Mouse (Mus musculus) lung, embryonic 14.5 days (tissue): ENCODE measurements at regions not wholly inside any gene's neighbourhood (a gene's known extent, or its start where the extent isn't known, plus 50 kb on each side); places are given as distances from the start of the nearest gene placed in this dataset.

Experiments
- ATAC-seq: fragments of 200-750 bp; cut with Nextera tagmentation; 2 replicates; pipeline ENCODE4 v1.8.0; 2017; ENCODE audit warnings: mild to moderate bottlenecking, moderate TSS enrichment, moderate library complexity; ENCODE audit not compliant: insufficient read depth
- DNase-seq: peaks from one replicate; pipeline ENCODE4 v3.0.0-alpha.2; 2015
- H3K27ac ChIP-seq: fragments of 300-500 bp; sonication (generic); 2 replicates; pipeline ENCODE4 v1.5.1; 2014; ENCODE audit warnings: low read depth, mild to moderate bottlenecking, moderate library complexity
- H3K27me3 ChIP-seq: fragments of 300-500 bp; sonication (generic); 2 replicates; pipeline ENCODE4 v1.6.1; 2014; ENCODE audit warnings: low read length, control low read depth; ENCODE audit not compliant: insufficient read depth
- H3K36me3 ChIP-seq: fragments of 300-500 bp; sonication (generic); 2 replicates; pipeline ENCODE4 v1.6.1; 2014; ENCODE audit warnings: control low read depth; ENCODE audit not compliant: insufficient read depth
- H3K4me1 ChIP-seq: fragments of 300-500 bp; sonication (generic); 2 replicates; pipeline ENCODE4 v1.6.1; 2014; ENCODE audit warnings: antibody characterized with exemption, control low read depth; ENCODE audit not compliant: insufficient read depth
- H3K4me2 ChIP-seq: fragments of 300-500 bp; sonication (generic); 2 replicates; pipeline ENCODE4 v1.6.1; 2014; ENCODE audit warnings: mild to moderate bottlenecking
- H3K4me3 ChIP-seq: fragments of 300-500 bp; sonication (generic); 2 replicates; pipeline ENCODE4 v1.5.1; 2014; ENCODE audit warnings: low read depth, low read length
- H3K9ac ChIP-seq: fragments of 300-500 bp; sonication (generic); 2 replicates; pipeline ENCODE4 v1.6.1; 2014
- H3K9me3 ChIP-seq: fragments of 300-500 bp; sonication (generic); 2 replicates; pipeline ENCODE4 v1.6.1; 2016; ENCODE audit warnings: low read depth, low read length, control low read depth
- CTCF ChIP-seq: IDR thresholded peaks from 2 replicates; pipeline ENCODE4 v1.5.1; 2016; ENCODE audit warnings: antibody characterized with exemption, low read depth
- WGBS: fragments of 180-500 bp; shearing (Covaris S2); extraction: QIAGEN DNeasy Blood & Tissue Kit; methylation state at CpG from one replicate; pipeline ENCODE4 v1.1.7; 2014; 5-methylcytosine and 5-hydroxymethylcytosine counted together

DNA sequence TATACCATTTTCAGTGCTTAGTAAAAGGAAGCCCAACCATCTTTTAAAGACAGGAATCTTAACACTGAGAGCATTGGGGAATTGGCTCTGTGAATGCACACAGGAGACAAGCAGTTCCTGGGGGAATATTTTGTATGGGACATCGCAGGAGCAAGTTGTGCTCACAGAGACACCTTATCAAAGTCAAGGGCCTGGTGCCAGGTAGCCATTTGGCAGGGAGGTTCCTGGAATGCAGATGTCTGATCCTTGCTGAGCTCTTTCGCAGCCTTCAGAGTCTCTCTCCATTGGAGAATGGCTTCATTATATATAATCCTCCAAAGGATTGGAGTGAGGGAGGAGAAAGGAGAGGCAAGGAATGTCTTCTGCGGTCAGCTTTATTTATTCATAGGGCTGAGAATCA is 62.6 kb upstream of the Dock1 start:
- no peak overlapping the region for H3K4me3 ChIP-seq
- WGBS, result 39% methylated on average over 3 of the region's 3 CpGs
- H3K36me3 ChIP-seq, result no peaks in the 10 kb centered on the region
- ATAC-seq (no peak), DNase-seq (peak; percentile 20)
- H3K27me3 ChIP-seq, result no peaks in the 10 kb centered on the region
- no peak overlapping the region for H3K4me2 ChIP-seq
- H3K9me3 ChIP-seq, result no peaks in the 10 kb centered on the region
- no peak for TF ChIP-seq CTCF
- H3K27ac ChIP-seq, result no peak overlapping the region
- H3K9ac ChIP-seq, result no peak overlapping the region
- H3K4me1 ChIP-seq, result no peaks in the 10 kb centered on the region

DNA sequence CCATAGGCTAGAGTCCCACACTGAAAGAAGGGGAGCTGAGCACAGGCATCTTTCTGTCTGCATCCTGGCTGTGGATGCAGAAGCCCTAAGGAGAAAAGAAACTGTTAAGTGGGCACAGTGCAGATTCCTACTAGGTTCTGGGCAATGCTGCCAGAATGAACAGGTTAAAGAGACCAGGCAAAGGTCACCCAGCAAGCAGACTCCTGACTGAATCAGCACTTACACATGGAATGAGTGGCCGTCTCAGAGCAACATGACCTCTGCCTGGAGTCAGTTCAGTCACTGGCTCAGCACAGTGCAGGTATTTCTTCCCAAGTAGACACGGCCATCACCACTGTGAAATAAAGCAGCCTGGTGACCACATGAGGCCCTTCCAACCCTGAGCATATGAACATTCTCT is 60.3 kb upstream of the Dock1 start:
- no peaks in the 10 kb centered on the region for H3K36me3 ChIP-seq
- no peaks in the 10 kb centered on the region for H3K9me3 ChIP-seq
- H3K4me2 ChIP-seq, result no peak overlapping the region
- WGBS, result 54% methylated on average over 2 of the region's 2 CpGs
- no peaks in the 10 kb centered on the region for H3K4me1 ChIP-seq
- no peak for TF ChIP-seq CTCF
- H3K27ac ChIP-seq, result no peak overlapping the region
- no peaks in the 10 kb centered on the region for H3K27me3 ChIP-seq
- no peak for DNase-seq
- ATAC-seq, result no peak
- H3K9ac ChIP-seq, result no peak overlapping the region
- H3K4me3 ChIP-seq, result no peak overlapping the region

DNA sequence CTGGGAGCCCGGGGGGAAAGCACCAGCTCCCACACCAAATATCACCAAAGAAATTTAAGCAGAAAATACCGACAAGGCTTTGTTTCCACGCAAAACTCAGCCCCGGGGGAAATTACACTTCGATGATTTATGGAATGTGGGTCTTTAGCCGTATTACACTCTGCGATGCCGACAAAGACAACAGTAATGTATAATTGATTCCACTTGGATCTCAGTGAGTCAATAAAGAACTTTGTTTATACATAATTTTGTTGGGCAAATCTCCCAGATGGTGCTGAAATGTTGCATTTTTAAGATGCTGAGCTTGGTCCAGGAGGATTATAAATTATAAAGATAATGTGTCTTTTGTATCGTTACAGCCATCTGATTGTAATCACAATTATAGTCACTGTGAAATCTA is 59.1 kb upstream of the Dock1 start:
- Histone ChIP-seq H3K27ac (no peak overlapping the region), H3K27me3 (no peaks in the 10 kb centered on the region), H3K36me3 (no peaks in the 10 kb centered on the region), H3K4me3 (no peak overlapping the region), H3K9ac (no peak overlapping the region), H3K4me1 (no peaks in the 10 kb centered on the region), H3K9me3 (no peaks in the 10 kb centered on the region), H3K4me2 (no peak overlapping the region)
- 41% methylated on average over 9 of the region's 9 CpGs for WGBS
- ATAC-seq (no peak), DNase-seq (peak; percentile 72)
- no peak for TF ChIP-seq CTCF

DNA sequence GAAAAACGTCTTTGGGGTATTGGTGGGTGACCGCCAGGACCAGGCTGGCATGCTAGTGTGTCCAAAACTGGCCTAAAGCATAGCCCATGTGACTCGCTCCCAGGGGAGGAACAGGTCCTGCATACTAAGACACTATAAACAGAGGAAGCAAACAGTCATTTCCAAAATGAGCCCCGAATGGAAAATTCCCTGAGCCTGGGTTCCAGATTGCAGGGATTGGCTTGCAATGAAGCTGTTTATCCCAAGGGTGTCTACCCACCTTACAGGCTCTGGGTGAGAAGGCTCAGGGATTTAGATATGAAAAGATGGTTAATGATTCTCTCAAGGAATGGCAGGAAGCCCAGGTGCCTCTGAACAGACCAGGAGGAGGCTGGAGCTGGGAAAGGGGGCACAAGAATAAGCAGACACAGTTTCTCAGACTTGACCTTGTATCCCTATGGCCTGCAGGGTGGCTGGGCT is 58.2 kb upstream of the Dock1 start:
- H3K36me3 ChIP-seq, result no peaks in the 10 kb centered on the region
- H3K9me3 ChIP-seq, result no peaks in the 10 kb centered on the region
- no peak overlapping the region for H3K27ac ChIP-seq
- H3K27me3 ChIP-seq, result no peaks in the 10 kb centered on the region
- WGBS, result 67% methylated on average over 4 of the region's 4 CpGs
- no peak overlapping the region for H3K4me3 ChIP-seq
- no peak for DNase-seq
- no peaks in the 10 kb centered on the region for H3K4me1 ChIP-seq
- no peak for TF ChIP-seq CTCF
- ATAC-seq, result no peak
- no peak overlapping the region for H3K9ac ChIP-seq
- H3K4me2 ChIP-seq, result no peak overlapping the region

DNA sequence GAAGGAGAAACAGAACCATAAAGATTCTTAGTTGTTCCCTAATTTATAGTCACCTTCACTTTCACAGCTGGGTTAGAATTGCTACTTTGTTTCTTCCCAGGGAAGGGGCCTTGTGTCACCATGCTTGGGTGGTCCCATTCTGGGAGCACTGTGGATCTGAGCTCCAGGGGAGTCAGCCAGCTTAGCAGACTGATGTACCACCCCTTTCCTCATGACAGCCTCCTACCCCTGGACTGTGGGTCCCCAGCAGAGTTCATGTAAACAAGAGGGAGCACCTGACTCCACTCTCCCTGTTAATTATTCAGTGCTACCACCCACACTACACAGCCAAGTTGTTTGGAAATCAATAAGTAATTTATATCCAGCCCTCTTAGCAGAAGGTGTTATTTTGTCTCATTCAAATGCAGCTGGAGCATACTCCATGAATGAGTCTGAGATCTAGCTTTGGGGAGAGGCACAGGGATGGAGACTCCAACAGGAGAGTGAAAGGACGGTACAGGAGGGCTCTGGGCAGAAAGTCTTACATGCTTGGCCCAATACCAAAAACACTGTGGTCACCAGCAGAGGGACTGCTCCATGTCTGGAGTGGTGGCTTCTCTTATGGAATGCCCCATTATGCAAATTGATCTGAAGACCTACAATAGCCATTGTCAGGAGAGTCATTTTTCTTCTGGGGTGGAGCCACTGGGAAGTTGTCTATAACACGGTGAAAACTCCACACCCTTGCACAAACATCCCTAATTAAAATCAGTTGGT is 51.1 kb upstream of the Dock1 start:
- Histone ChIP-seq H3K27me3 (no peaks in the 10 kb centered on the region), H3K4me3 (no peak overlapping the region), H3K4me1 (no peaks in the 10 kb centered on the region), H3K9ac (no peak overlapping the region), H3K4me2 (no peak overlapping the region), H3K9me3 (no peaks in the 10 kb centered on the region), H3K36me3 (no peaks in the 10 kb centered on the region), H3K27ac (no peak overlapping the region)
- no peak for ATAC-seq
- 30% methylated on average over 2 of the region's 2 CpGs for WGBS
- TF ChIP-seq CTCF, result 0 out of 2 replicates have a peak, but pooled peaks have one; percentile 16
- peak; percentile 40 for DNase-seq

DNA sequence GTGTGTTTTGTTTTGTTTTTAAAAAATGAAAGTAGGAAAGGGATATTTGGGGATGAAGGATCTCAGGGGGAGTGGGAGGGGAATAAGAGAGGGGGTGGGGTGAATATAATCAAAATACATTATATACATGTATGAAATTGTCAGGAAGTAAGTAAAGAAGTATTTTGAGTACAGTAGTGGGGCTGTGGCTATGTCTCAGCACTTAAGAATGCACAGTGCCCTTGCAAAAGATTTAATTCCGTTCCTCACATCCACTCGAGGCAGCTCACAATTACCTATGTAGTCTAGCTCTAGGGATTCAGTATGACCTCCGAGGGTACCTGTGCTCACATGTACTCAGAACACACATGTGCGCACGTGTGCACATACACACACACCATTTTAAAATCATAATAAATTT is 50.4 kb upstream of the Dock1 start:
- 79% methylated on average over 5 of the region's 5 CpGs for WGBS
- Histone ChIP-seq H3K36me3 (no peaks in the 10 kb centered on the region), H3K27ac (no peak overlapping the region), H3K4me3 (no peak overlapping the region), H3K4me2 (no peak overlapping the region), H3K9ac (no peak overlapping the region), H3K4me1 (no peaks in the 10 kb centered on the region), H3K27me3 (no peaks in the 10 kb centered on the region), H3K9me3 (no peaks in the 10 kb centered on the region)
- DNase-seq (no peak), ATAC-seq (no peak)
- TF ChIP-seq CTCF, result no peak
